Mouse (Mus musculus): ENCODE data around the gene Fam162b. TPM values are rescaled to one million over a fixed set of nuclear protein-coding genes. Genes with fewer than 3 reads are reported as not detected.

The Fam162b gene
- total RNA-seq, 2 experiments from 2014 or later = not detected

Other genes starting within 250 kb of the Fam162b start
- gene Gm49339, start 109.9 kb downstream of the Fam162b start, total RNA-seq (2021) = under 1 TPM; 0.19 to 0.38 TPM
- under 1 TPM; 0.38 to 0.88 TPM for gene Lilr4b, start 109.9 kb downstream of the Fam162b start, total RNA-seq (2021)
- under 1 TPM; 0.26 to 0.54 TPM for gene Lilrb4a, start 99.6 kb downstream of the Fam162b start, total RNA-seq (2021)
- gene Gprc6a, start 40.9 kb upstream of the Fam162b start, total RNA-seq (2021) = not detected
- not detected for gene Rfx6, start 87.2 kb upstream of the Fam162b start, total RNA-seq (2021)